17 mouse cellular contexts compared by ENCODE assay signal in the genomic region with DNA sequence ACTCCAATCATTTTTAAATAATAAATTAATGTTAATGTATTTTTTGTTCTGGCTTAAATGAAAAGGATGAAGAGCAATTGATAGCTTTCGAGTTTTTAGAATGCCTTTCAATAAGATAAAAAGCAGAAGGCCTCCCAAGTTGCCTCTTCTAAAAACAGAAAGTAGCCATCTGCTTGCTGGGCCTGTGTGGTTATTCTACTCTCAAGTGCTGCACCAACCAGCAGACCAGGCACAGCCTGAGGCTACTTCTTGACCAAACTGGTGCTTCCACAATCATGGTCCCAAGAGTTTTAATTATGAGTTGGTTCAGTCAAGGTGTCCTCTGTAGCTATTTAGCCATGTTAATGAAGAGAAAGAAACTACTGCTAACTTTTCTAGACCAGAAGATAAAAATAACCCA.
DNase-seq lines count a peak whose midpoint lies in the region; ATAC-seq lines count a peak whose summit lies in the region.
"Had no signal": no experiment of that assay in that cellular context is flagged by ENCODE, and none has a peak within 500 bp of the region (broad histone marks: within the 10 kb centered on the region; RNA-seq: fewer than 3 reads in every experiment).

No protein-coding gene starts in this region.

- ATAC-seq in frontal cortex, adult (ENCODE audit: low TSS enrichment), result peak; percentile 84
- ATAC-seq: forebrain, embryonic 14.5 days; forebrain, embryonic 16.5 days had no signal

- no peak for DNase-seq in frontal cortex, postnatal 25 days (ENCODE audit: low spot score in 2 of 2)
- DNase-seq in layer of hippocampus, adult 9-11 months, result peak; percentile 4
- DNase-seq in layer of hippocampus, adult 8-10 months (ENCODE audit: low spot score in 2 of 2), result no peak
- peak; percentile 13 for DNase-seq in right cerebral cortex, adult 18-20 months
- no peak for DNase-seq in right cerebral cortex, postnatal 4 days
- DNase-seq in heart, postnatal 25 days (ENCODE audit: low spot score), result no peak
- DNase-seq: adrenal gland, adult 2 months; adrenal gland, postnatal 10 days; adrenal gland, postnatal 25 days; cerebellum, adult 11-12 months; cerebellum, adult 9-11 months; cerebellum, postnatal 14 days; cerebellum, postnatal 36 days; embryo, embryonic 11 days had no signal

- intact Hi-C loops in heart, postnatal 25 days (cut with DNase I), result no loop called here

Comparison
In these comparisons a context has a peak if more than half of its experiments do, and no peak if none do; other contexts are left out.
1. DNase-seq: peak in layer of hippocampus, adult 9-11 months (single experiment) and right cerebral cortex, adult 18-20 months (single experiment); none in frontal cortex, postnatal 25 days (0 of 2), layer of hippocampus, adult 8-10 months (0 of 2), right cerebral cortex, postnatal 4 days (single experiment) and heart, postnatal 25 days (single experiment).